Comparison of ENCODE assay signal across 9 mouse cellular contexts in the genomic region with DNA sequence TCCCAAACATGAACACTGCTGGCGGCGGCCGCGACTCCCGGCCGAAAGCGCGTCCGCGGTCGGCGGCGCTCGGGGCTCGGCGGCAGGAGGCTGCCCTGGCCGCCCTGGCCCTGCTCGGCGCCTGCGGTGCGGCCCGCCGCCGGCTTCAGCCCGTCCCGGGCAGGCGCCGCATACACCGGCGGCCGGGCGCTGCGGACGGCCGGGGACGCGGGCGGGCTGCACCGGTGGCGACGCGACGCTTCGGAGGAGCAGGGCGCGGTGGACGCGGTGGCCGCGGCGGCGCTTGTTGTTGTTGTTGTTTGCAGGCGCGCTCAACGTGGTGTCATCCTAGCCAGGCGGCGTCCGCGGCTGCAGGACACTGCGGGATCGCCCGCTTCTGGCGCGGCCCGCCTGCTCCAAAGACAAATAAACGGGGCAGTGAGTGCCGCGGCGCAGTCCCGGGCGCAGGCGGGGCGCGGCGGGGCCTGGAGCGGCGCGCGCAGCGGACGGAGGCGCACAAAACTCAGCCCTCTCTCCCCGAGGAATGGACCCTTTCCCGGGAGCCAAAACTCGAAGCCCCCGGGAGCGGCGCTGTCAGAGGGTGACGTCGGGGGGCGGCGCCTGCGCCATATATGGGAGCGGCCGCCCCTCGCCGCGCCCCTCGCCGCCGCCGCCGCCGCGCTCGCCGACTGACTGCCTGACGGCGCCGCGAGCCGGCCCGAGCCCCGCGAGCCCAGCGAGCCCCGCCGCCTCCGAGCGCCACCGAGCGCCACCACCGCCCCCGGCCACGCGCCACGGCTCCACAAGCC. TPM values are rescaled to one million over a fixed set of nuclear protein-coding genes. Genes with fewer than 3 reads are reported as not detected.
DNase-seq lines count a peak whose midpoint lies in the region; ATAC-seq and TF ChIP-seq lines count a peak whose summit lies in the region.
"Had no signal": no experiment of that assay in that cellular context is flagged by ENCODE, and none has a peak within 500 bp of the region (broad histone marks: within the 10 kb centered on the region; RNA-seq: fewer than 3 reads in every experiment).

A gene (minus strand): TSS at position 542 of the 788 bp plus-strand sequence.

- intact Hi-C loops in gastrocnemius, adult 2 months (cut with DNase I) = loop anchor here (5.0 to 10.0 kb wide), 2 partner anchors 47 to 239 kb away; no protein-coding TSS in a partner anchor

- peak within 1 kb of the TSS; percentile 92 for H3K4me3 ChIP-seq in gastrocnemius, adult 2 months
- peak within 1 kb of the TSS; percentile 57 for H3K4me3 ChIP-seq in hindbrain, embryonic 15.5 days
- peak within 1 kb of the TSS; percentile 56 for H3K4me3 ChIP-seq in liver, embryonic 12.5 days

- TF ChIP-seq CTCF in gastrocnemius, adult 2 months (IDR thresholded peaks at IDR 0.05) = 0 out of 2 replicates have a peak, but pooled peaks have one; percentile 1

- under 1% methylated on average over 112 of the region's 127 CpGs for WGBS in hindbrain, embryonic 15.5 days
- under 1% methylated on average over 107 of the region's 127 CpGs for WGBS in liver, embryonic 12.5 days (ENCODE audit: insufficient replicate concordance)

- H3K9me3 ChIP-seq in hindbrain, embryonic 15.5 days = no peaks in the 10 kb centered on the region
- H3K9me3 ChIP-seq in liver, embryonic 12.5 days (replicated peaks) = no peaks in the 10 kb centered on the region

- peaks cover 75% of the 10 kb centered on the region for H3K4me1 ChIP-seq in hindbrain, embryonic 15.5 days (replicated peaks)
- H3K4me1 ChIP-seq in liver, embryonic 12.5 days = peaks cover 24% of the 10 kb centered on the region

- H3K27ac ChIP-seq in gastrocnemius, adult 2 months = peak within 1 kb of the TSS; percentile 94
- peak within 1 kb of the TSS; percentile 95 for H3K27ac ChIP-seq in hindbrain, embryonic 15.5 days (replicated peaks)
- H3K27ac ChIP-seq in liver, embryonic 12.5 days = no peak within 1 kb of the TSS

- peak within 1 kb of the TSS; percentile 66 for H3K9ac ChIP-seq in hindbrain, embryonic 15.5 days
- H3K9ac ChIP-seq in liver, embryonic 12.5 days = no peak within 1 kb of the TSS

- DNase-seq in ES-CJ7 (ENCODE audit: low read depth, low spot score) = peak; percentile 69
- DNase-seq in adrenal gland, postnatal 14 days = peak; percentile 89
- DNase-seq in gastrocnemius, adult 2 months = peak; percentile 96
- peak; percentile 91 for DNase-seq in neural tube, embryonic 10.5 days (ENCODE audit: extremely low spot score, low spot score)
- peak; percentile 79 for DNase-seq in thymus, postnatal 25 days
- DNase-seq in layer of hippocampus, postnatal 36 days = no peak

- H3K4me2 ChIP-seq in hindbrain, embryonic 15.5 days = peak within 1 kb of the TSS; percentile 78
- peak within 1 kb of the TSS; percentile 78 for H3K4me2 ChIP-seq in liver, embryonic 12.5 days

- no peaks in the 10 kb centered on the region for H3K36me3 ChIP-seq in hindbrain, embryonic 15.5 days
- no peaks in the 10 kb centered on the region for H3K36me3 ChIP-seq in liver, embryonic 12.5 days

- peaks cover 11% of the 10 kb centered on the region; the same call in 1 of the 2 replicates for H3K27me3 ChIP-seq in hindbrain, embryonic 15.5 days
- peaks cover 100% of the 10 kb centered on the region for H3K27me3 ChIP-seq in liver, embryonic 12.5 days (replicated peaks)

- ATAC-seq in hindbrain, embryonic 15.5 days (ENCODE audit: low FRiP score, low read depth) = peak; percentile 88
- ATAC-seq in liver, embryonic 12.5 days = peak; percentile 65

RNA-seq across cellular contexts. Expression of the gene that starts here (rescaled TPM):
- total RNA-seq in adrenal gland, postnatal 14 days (2021) = 12.6 and 13.1 TPM in 2 replicates
- total RNA-seq in gastrocnemius, adult 2 months (2021) = 1 to 10 TPM; 7.2 to 7.7 TPM
- 18.0 and 18.5 TPM in 2 replicates for polyA plus RNA-seq in hindbrain, embryonic 15.5 days (2015; fragmentation: Nextera tagmentation; extraction: Ambion mirVana)
- 0.07 and 0.10 TPM in 2 replicates for polyA plus RNA-seq in liver, embryonic 12.5 days (2016; fragmentation: Nextera tagmentation; extraction: Ambion mirVana)
- total RNA-seq in layer of hippocampus, postnatal 36 days (2021) = under 1 TPM; 0.38 to 0.60 TPM
- total RNA-seq: hematopoietic stem cell, adult 5-6 weeks had no signal

Comparison
In these comparisons a context has a peak if more than half of its experiments do, and no peak if none do; other contexts are left out.
1. RNA of the gene that starts here (polyA plus RNA-seq): 18.0 to 18.5 TPM in hindbrain, embryonic 15.5 days; 0.07 to 0.10 TPM in liver, embryonic 12.5 days; every median in the first group is over 10 times any median in the second.
2. Peak in ATAC-seq, H3K4me3 ChIP-seq and H3K4me2 ChIP-seq in liver, embryonic 12.5 days; RNA of the gene not detected or under 1 TPM.
3. DNase-seq: peak in ES-CJ7 (single experiment), adrenal gland, postnatal 14 days (single experiment), gastrocnemius, adult 2 months (single experiment), neural tube, embryonic 10.5 days (single experiment) and thymus, postnatal 25 days (single experiment); none in layer of hippocampus, postnatal 36 days (0 of 2).
4. Peak in every context shown above with its lines, with median percentiles within 50 percentile points of each other: H3K4me3 ChIP-seq.